Mouse (Mus musculus): ENCODE measurements around the gene Rpl28. TPM values are rescaled to one million over a fixed set of nuclear protein-coding genes. Genes with fewer than 3 reads are reported as not detected.

The Rpl28 gene
- polyA plus RNA-seq, 1 experiment: 176 TPM

GRCm38 (mm10) chr7:4836351-4836792 is 43.7 kb downstream of the Rpl28 start:
- TF ChIP-seq POLR2A (IDR thresholded peaks at IDR 0.05; ENCODE audit: control insufficient read depth, low read depth, low read length): no peak
- peak; percentile 36; the same call in 1 of the 2 replicates for TF ChIP-seq CTCF (IDR thresholded peaks at IDR 0.05; ENCODE audit: control insufficient read depth, insufficient read depth, insufficient replicate concordance, low read depth, low read length)
- no peaks in the 10 kb centered on the region for H3K27me3 ChIP-seq (ENCODE audit: control insufficient read depth, insufficient read depth, low read length)
- no peak overlapping the region for H3K27ac ChIP-seq (ENCODE audit: control insufficient read depth, insufficient read depth, low read depth, low read length)
- H3K4me1 ChIP-seq (ENCODE audit: control insufficient read depth, insufficient read depth, low read length): peaks cover 6% of the 10 kb centered on the region
- H3K4me3 ChIP-seq (ENCODE audit: control insufficient read depth, low read depth, low read length): peak overlapping the region; percentile 48
- no peaks in the 10 kb centered on the region for H3K36me3 ChIP-seq (ENCODE audit: control insufficient read depth, insufficient read depth, low read length)

- H3K4me3 ChIP-seq (ENCODE audit: control insufficient read depth, low read depth, low read length): no peak overlapping the region
- peaks cover 6% of the 10 kb centered on the region for H3K4me1 ChIP-seq (ENCODE audit: control insufficient read depth, insufficient read depth, low read length)
- H3K27me3 ChIP-seq (ENCODE audit: control insufficient read depth, insufficient read depth, low read length): no peaks in the 10 kb centered on the region
- no peaks in the 10 kb centered on the region for H3K36me3 ChIP-seq (ENCODE audit: control insufficient read depth, insufficient read depth, low read length)
- H3K27ac ChIP-seq (ENCODE audit: control insufficient read depth, insufficient read depth, low read depth, low read length): no peak overlapping the region
- TF ChIP-seq CTCF (IDR thresholded peaks at IDR 0.05; ENCODE audit: control insufficient read depth, insufficient read depth, insufficient replicate concordance, low read depth, low read length): no peak
- TF ChIP-seq POLR2A (IDR thresholded peaks at IDR 0.05; ENCODE audit: control insufficient read depth, low read depth, low read length): no peak
Observed at GRCm38 (mm10) chr7:4837639-4838038, 45.0 kb downstream of the Rpl28 start.

DNA sequence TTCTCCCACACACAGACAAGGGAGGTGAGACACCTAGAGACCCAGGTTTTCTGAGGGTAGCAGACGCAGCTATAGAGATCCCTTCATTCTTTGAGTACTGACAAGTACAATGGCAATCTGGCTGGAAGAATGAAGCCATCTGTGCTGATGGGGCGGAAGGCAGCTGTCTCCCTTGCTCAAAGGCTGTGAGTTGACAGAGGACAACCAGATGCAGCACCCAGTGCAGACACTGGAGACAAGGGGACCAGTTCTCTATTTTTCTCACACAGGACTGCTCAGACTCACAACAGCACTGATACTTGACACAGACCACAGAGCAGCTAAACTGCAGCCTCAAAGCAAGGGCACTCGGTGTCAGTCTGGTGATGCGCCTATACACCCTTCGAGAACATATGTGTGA is 49.4 kb downstream of the Rpl28 start:
- Histone ChIP-seq H3K27me3 (ENCODE audit: control insufficient read depth, insufficient read depth, low read length) (no peaks in the 10 kb centered on the region), H3K27ac (ENCODE audit: control insufficient read depth, insufficient read depth, low read depth, low read length) (no peak overlapping the region), H3K4me1 (ENCODE audit: control insufficient read depth, insufficient read depth, low read length) (peaks cover 26% of the 10 kb centered on the region), H3K36me3 (ENCODE audit: control insufficient read depth, insufficient read depth, low read length) (no peaks in the 10 kb centered on the region), H3K4me3 (ENCODE audit: control insufficient read depth, low read depth, low read length) (no peak overlapping the region)
- TF ChIP-seq CTCF (IDR thresholded peaks at IDR 0.05; ENCODE audit: control insufficient read depth, insufficient read depth, insufficient replicate concordance, low read depth, low read length): no peak
- no peak for TF ChIP-seq POLR2A (IDR thresholded peaks at IDR 0.05; ENCODE audit: control insufficient read depth, low read depth, low read length)

DNA sequence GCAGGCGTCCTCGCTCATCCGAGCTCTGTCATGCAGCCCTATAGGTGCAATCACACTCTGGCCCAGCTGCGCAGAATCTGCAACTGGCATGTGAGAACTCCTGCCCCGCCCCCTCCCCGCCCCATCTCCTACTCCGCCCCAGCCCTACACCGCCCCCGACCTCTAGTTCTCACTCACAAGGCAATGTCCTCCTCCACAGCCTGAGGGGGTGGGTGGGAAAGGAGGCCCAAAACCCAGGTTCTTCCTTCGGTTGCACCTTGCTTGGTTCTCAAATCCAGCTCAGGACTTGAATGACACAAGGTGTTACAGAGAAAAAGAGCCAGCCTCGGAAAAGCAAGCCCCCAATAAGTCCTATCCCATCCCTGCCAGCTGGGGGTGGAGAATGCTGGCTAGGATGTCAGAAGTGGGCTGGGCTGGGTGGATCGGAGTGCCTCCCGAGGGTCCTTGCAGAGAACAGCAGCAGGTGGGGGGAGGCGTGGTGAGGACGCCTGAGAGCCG is 50.0 kb downstream of the Rpl28 start:
- H3K27ac ChIP-seq (ENCODE audit: control insufficient read depth, insufficient read depth, low read depth, low read length): no peak overlapping the region
- no peak for TF ChIP-seq CTCF (IDR thresholded peaks at IDR 0.05; ENCODE audit: control insufficient read depth, insufficient read depth, insufficient replicate concordance, low read depth, low read length)
- no peak for TF ChIP-seq POLR2A (IDR thresholded peaks at IDR 0.05; ENCODE audit: control insufficient read depth, low read depth, low read length)
- no peaks in the 10 kb centered on the region for H3K27me3 ChIP-seq (ENCODE audit: control insufficient read depth, insufficient read depth, low read length)
- no peaks in the 10 kb centered on the region for H3K36me3 ChIP-seq (ENCODE audit: control insufficient read depth, insufficient read depth, low read length)
- H3K4me3 ChIP-seq (ENCODE audit: control insufficient read depth, low read depth, low read length): peak overlapping the region; percentile 77
- peaks cover 26% of the 10 kb centered on the region for H3K4me1 ChIP-seq (ENCODE audit: control insufficient read depth, insufficient read depth, low read length)

GRCm38 (mm10) chr7:4843604-4844244 is 51.0 kb downstream of the Rpl28 start:
- Histone ChIP-seq H3K27me3 (ENCODE audit: control insufficient read depth, insufficient read depth, low read length) (no peaks in the 10 kb centered on the region), H3K27ac (ENCODE audit: control insufficient read depth, insufficient read depth, low read depth, low read length) (no peak overlapping the region), H3K4me3 (ENCODE audit: control insufficient read depth, low read depth, low read length) (peak overlapping the region; percentile 77), H3K4me1 (ENCODE audit: control insufficient read depth, insufficient read depth, low read length) (peaks cover 26% of the 10 kb centered on the region), H3K36me3 (ENCODE audit: control insufficient read depth, insufficient read depth, low read length) (no peaks in the 10 kb centered on the region)
- TF ChIP-seq CTCF (IDR thresholded peaks at IDR 0.05; ENCODE audit: control insufficient read depth, insufficient read depth, insufficient replicate concordance, low read depth, low read length): no peak
- TF ChIP-seq POLR2A (IDR thresholded peaks at IDR 0.05; ENCODE audit: control insufficient read depth, low read depth, low read length): no peak

DNA sequence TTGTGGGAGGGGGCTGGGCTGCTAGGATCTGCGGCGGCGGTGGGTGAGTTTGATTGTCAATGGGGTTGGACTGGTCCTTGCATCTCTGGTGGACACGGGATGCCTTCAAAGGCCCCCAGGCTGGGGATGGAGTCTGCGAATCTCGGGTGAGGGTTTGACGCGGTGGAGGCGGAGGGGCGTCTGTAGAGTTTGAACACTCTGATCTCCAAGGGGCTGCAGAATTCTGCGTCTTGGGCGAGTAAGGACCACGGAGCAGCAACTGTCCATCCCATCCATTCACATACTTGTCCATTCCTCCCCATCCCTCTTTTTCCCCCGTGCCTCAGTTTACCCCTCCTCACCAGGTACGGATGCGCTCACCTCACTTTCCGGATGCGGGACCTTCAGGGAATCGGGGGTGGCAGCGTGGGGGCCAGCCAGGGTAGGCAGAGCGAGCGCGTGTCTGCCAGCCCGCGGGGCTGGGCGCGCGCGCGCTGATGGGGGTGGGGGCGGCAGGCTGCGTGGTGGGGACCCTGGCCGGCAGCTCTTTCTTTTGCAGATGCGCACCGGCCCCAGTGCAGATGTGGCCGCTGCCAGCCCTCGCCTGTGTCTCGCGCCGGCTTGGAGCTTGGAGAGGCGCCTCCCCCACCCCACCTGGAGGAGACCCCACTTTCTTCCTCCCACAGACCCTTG is 51.7 kb downstream of the Rpl28 start, which contains the start of gene Shisa7:
Shisa7 (minus strand) TSS at position 452 of the 672 bp plus-strand sequence.
- Histone ChIP-seq H3K27me3 (ENCODE audit: control insufficient read depth, insufficient read depth, low read length) (no peaks in the 10 kb centered on the region), H3K36me3 (ENCODE audit: control insufficient read depth, insufficient read depth, low read length) (no peaks in the 10 kb centered on the region), H3K27ac (ENCODE audit: control insufficient read depth, insufficient read depth, low read depth, low read length) (no peak within 1 kb of the TSS)

More for the DNA sequence above, 51.7 kb downstream of the Rpl28 start, which contains the start of gene Shisa7:
- Histone ChIP-seq H3K4me3 (ENCODE audit: control insufficient read depth, low read depth, low read length) (peak within 1 kb of the TSS; percentile 77), H3K4me1 (ENCODE audit: control insufficient read depth, insufficient read depth, low read length) (peaks cover 28% of the 10 kb centered on the region)
- no peak for TF ChIP-seq CTCF (IDR thresholded peaks at IDR 0.05; ENCODE audit: control insufficient read depth, insufficient read depth, insufficient replicate concordance, low read depth, low read length)
- no peak for TF ChIP-seq POLR2A (IDR thresholded peaks at IDR 0.05; ENCODE audit: control insufficient read depth, low read depth, low read length)

Other genes with a start within 250 kb of the Rpl28 start
- 4.5 TPM in 2 replicates for gene Syt5, start 245.3 kb upstream of the Rpl28 start, polyA plus RNA-seq (2012; rRNA removed)
- gene Ptprh, start 188.8 kb upstream of the Rpl28 start, polyA plus RNA-seq (2012; rRNA removed): 1.8 and 2.9 TPM in 2 replicates
- 36.7 and 46.0 TPM in 2 replicates for gene Tmem86b, start 161.5 kb upstream of the Rpl28 start, polyA plus RNA-seq (2012; rRNA removed)
- 137 and 154 TPM in 2 replicates for gene Ppp6r1, start 133.9 kb upstream of the Rpl28 start, polyA plus RNA-seq (2012; rRNA removed)
- 64.3 and 65.6 TPM in 2 replicates for gene Hspbp1, start 107.8 kb upstream of the Rpl28 start, polyA plus RNA-seq (2012; rRNA removed)
- 53.3 and 60.3 TPM in 2 replicates for gene Brsk1, start 102.3 kb upstream of the Rpl28 start, polyA plus RNA-seq (2012; rRNA removed)
- gene Tmem150b, start 67.6 kb upstream of the Rpl28 start, polyA plus RNA-seq (2012; rRNA removed): 0.12 and 0.14 TPM in 2 replicates
- 35.7 and 37.0 TPM in 2 replicates for gene Kmt5c, start 52.8 kb upstream of the Rpl28 start, polyA plus RNA-seq (2012; rRNA removed)
- gene Cox6b2, start 39.8 kb upstream of the Rpl28 start, polyA plus RNA-seq (2012; rRNA removed): 1,707 and 1,788 TPM in 2 replicates
- 319 and 358 TPM in 2 replicates for gene Fam71e2, start 21.6 kb upstream of the Rpl28 start, polyA plus RNA-seq (2012; rRNA removed)
- gene Il11, start 10.0 kb upstream of the Rpl28 start, polyA plus RNA-seq (2012; rRNA removed): 15.5 and 17.3 TPM in 2 replicates
- gene Tmem190, start 9.9 kb upstream of the Rpl28 start, polyA plus RNA-seq (2012; rRNA removed): 387 and 534 TPM in 2 replicates
- 1.1 and 1.6 TPM in 2 replicates for gene Tmem238, start 3.2 kb upstream of the Rpl28 start, polyA plus RNA-seq (2012; rRNA removed)
- 1,069 and 1,189 TPM in 2 replicates for gene Ube2s, start 19.7 kb downstream of the Rpl28 start, polyA plus RNA-seq (2012; rRNA removed)
- 21.8 and 24.8 TPM in 2 replicates for gene Shisa7, start 51.8 kb downstream of the Rpl28 start, polyA plus RNA-seq (2012; rRNA removed)
- 4.9 and 6.5 TPM in 2 replicates for gene Isoc2b, start 77.4 kb downstream of the Rpl28 start, polyA plus RNA-seq (2012; rRNA removed)
- 20.2 and 20.9 TPM in 2 replicates for gene Isoc2a, start 84.3 kb downstream of the Rpl28 start, polyA plus RNA-seq (2012; rRNA removed)
- gene Gm36210, start 113.6 kb downstream of the Rpl28 start, polyA plus RNA-seq (2012; rRNA removed): 0.65 and 0.79 TPM in 2 replicates
- gene Zfp628, start 122.3 kb downstream of the Rpl28 start, polyA plus RNA-seq (2012; rRNA removed): 8.8 and 10.5 TPM in 2 replicates
- gene Nat14, start 129.2 kb downstream of the Rpl28 start, polyA plus RNA-seq (2012; rRNA removed): 3.7 and 4.8 TPM in 2 replicates
- gene Ssc5d, start 132.9 kb downstream of the Rpl28 start, polyA plus RNA-seq (2012; rRNA removed): 0.94 and 1.9 TPM in 2 replicates
- gene Sbk2, start 171.5 kb downstream of the Rpl28 start, polyA plus RNA-seq (2012; rRNA removed): 0.04 and 0.17 TPM in 2 replicates
- 0.23 and 0.27 TPM in 2 replicates for gene Sbk3, start 178.3 kb downstream of the Rpl28 start, polyA plus RNA-seq (2012; rRNA removed)
- 7.6 and 9.1 TPM in 2 replicates for gene Zfp579, start 203.3 kb downstream of the Rpl28 start, polyA plus RNA-seq (2012; rRNA removed)
- gene Zfp524, start 221.5 kb downstream of the Rpl28 start, polyA plus RNA-seq (2012; rRNA removed): 11.2 and 12.5 TPM in 2 replicates
- 36.1 and 37.2 TPM in 2 replicates for gene Fiz1, start 221.8 kb downstream of the Rpl28 start, polyA plus RNA-seq (2012; rRNA removed)
- gene Gm44973, start 222.6 kb downstream of the Rpl28 start, polyA plus RNA-seq (2012; rRNA removed): not detected in 2 replicates
- gene Zfp865, start 227.5 kb downstream of the Rpl28 start, polyA plus RNA-seq (2012; rRNA removed): 18.3 and 18.7 TPM in 2 replicates
- gene Ccdc106, start 227.7 kb downstream of the Rpl28 start, polyA plus RNA-seq (2012; rRNA removed): 7.9 and 9.2 TPM in 2 replicates
- not detected in 2 replicates for gene 4632433K11Rik, start 241.2 kb downstream of the Rpl28 start, polyA plus RNA-seq (2012; rRNA removed)
- 4.3 and 5.2 TPM in 2 replicates for gene Zfp784, start 245.6 kb downstream of the Rpl28 start, polyA plus RNA-seq (2012; rRNA removed)